ENCODE assay signal across 8 mouse cellular contexts in genomic region chr2:33821677-33822607, GRCm38 (mm10).
A peak's percentile ranks its signal among the peaks of the same experiment; 100 is the strongest.
DNase-seq lines count a peak whose midpoint lies in the region; ATAC-seq and TF ChIP-seq lines count a peak whose summit lies in the region.

No protein-coding gene starts in this region.

- no peak overlapping the region for H3K27ac ChIP-seq in bone marrow, adult 2 months (ENCODE audit: control insufficient read depth, insufficient read depth, low read depth, low read length, poor library complexity)
- H3K27ac ChIP-seq in embryonic facial prominence, embryonic 15.5 days (replicated peaks), result no peak overlapping the region
- no peak overlapping the region for H3K27ac ChIP-seq in heart, embryonic 14.5 days (replicated peaks in 1 of 2; ENCODE audit: control insufficient read depth in 1 of 2, insufficient read depth in 1 of 2, low read depth in 2 of 2, low read length in 2 of 2)
- H3K27ac ChIP-seq in kidney, postnatal 0 days, result no peak overlapping the region
- H3K27ac ChIP-seq in liver, adult 2 months (replicated peaks; ENCODE audit: insufficient read depth, low read depth, low read length), result no peak overlapping the region

- no peak overlapping the region for H3ac ChIP-seq in C2C12 (ENCODE audit: control insufficient read depth, insufficient read length, low read depth)

- no peaks in the 10 kb centered on the region for H3K9me3 ChIP-seq in embryonic facial prominence, embryonic 15.5 days (replicated peaks)
- no peaks in the 10 kb centered on the region for H3K9me3 ChIP-seq in heart, embryonic 14.5 days (ENCODE audit: control insufficient read depth, low read length)
- no peaks in the 10 kb centered on the region for H3K9me3 ChIP-seq in kidney, postnatal 0 days (replicated peaks; ENCODE audit: low read length)

- DNase-seq in kidney, postnatal 0 days (ENCODE audit: low spot score), result peak; percentile 92
- DNase-seq in liver, adult 2 months (ENCODE audit: extremely low read depth, low read depth, low spot score), result peak; percentile 19
- DNase-seq in naive thymus-derived CD4-positive, alpha-beta T cell, adult 2 months (ENCODE audit: low read depth), result peak; percentile 86
- DNase-seq in spleen, postnatal 4 days (ENCODE audit: low spot score in 2 of 2), result peak; percentile 88 to 96

- no peaks in the 10 kb centered on the region for H3K79me3 ChIP-seq in C2C12 (ENCODE audit: low read depth)

- H3K36me3 ChIP-seq in C2C12 (ENCODE audit: control insufficient read depth, insufficient read depth), result peaks cover 21% of the 10 kb centered on the region
- peaks cover 53% of the 10 kb centered on the region for H3K36me3 ChIP-seq in embryonic facial prominence, embryonic 15.5 days
- H3K36me3 ChIP-seq in heart, embryonic 14.5 days (ENCODE audit: control insufficient read depth, insufficient read depth, low read length), result peaks cover 27% of the 10 kb centered on the region
- H3K36me3 ChIP-seq in kidney, postnatal 0 days (ENCODE audit: insufficient read depth, low read length), result peaks cover 38% of the 10 kb centered on the region; the same call in 1 of the 2 replicates
- H3K36me3 ChIP-seq in liver, adult 2 months (ENCODE audit: control insufficient read depth, insufficient read depth, low read length), result no peaks in the 10 kb centered on the region

- H3K79me2 ChIP-seq in C2C12 (ENCODE audit: control insufficient read depth, insufficient read depth), result no peaks in the 10 kb centered on the region
- H3K79me2 ChIP-seq in liver, adult 2 months (ENCODE audit: control insufficient read depth, insufficient read depth, low read length), result no peaks in the 10 kb centered on the region

- no peaks in the 10 kb centered on the region for H3K27me3 ChIP-seq in C2C12 (ENCODE audit: control insufficient read depth, insufficient read depth, insufficient read length)
- H3K27me3 ChIP-seq in embryonic facial prominence, embryonic 15.5 days, result no peaks in the 10 kb centered on the region
- H3K27me3 ChIP-seq in heart, embryonic 14.5 days (ENCODE audit: control insufficient read depth, insufficient read depth, low read length), result 0 out of 2 replicates have a peak, but pooled peaks cover 3% of the 10 kb centered on the region
- H3K27me3 ChIP-seq in kidney, postnatal 0 days (ENCODE audit: insufficient read depth, low read length), result no peaks in the 10 kb centered on the region
- no peaks in the 10 kb centered on the region for H3K27me3 ChIP-seq in liver, adult 2 months (ENCODE audit: control insufficient read depth, insufficient read depth, low read length)

- TF ChIP-seq CTCF in C2C12 (IDR thresholded peaks at IDR 0.05; ENCODE audit: control insufficient read depth, insufficient read depth, insufficient read length), result peak; percentile 95
- TF ChIP-seq CTCF in bone marrow, adult 2 months (IDR thresholded peaks at IDR 0.05; ENCODE audit: control insufficient read depth, insufficient read depth, low read length), result peak; percentile 100
- peak; percentile 100 for TF ChIP-seq CTCF in kidney, postnatal 0 days (IDR thresholded peaks at IDR 0.05; ENCODE audit: low read depth)
- peak; percentile 99 for TF ChIP-seq CTCF in liver, adult 2 months (IDR thresholded peaks at IDR 0.05; ENCODE audit: low read depth, low read length)

- TF ChIP-seq POLR2A in bone marrow, adult 2 months (IDR thresholded peaks at IDR 0.05; ENCODE audit: borderline replicate concordance, control insufficient read depth, low read depth, low read length), result no peak
- TF ChIP-seq POLR2A in liver, adult 2 months (IDR thresholded peaks at IDR 0.05; ENCODE audit: extremely low read depth, insufficient read depth, low read length), result no peak

- H3K4me3 ChIP-seq in C2C12 (ENCODE audit: insufficient read depth, poor library complexity, severe bottlenecking), result no peak overlapping the region
- no peak overlapping the region for H3K4me3 ChIP-seq in bone marrow, adult 2 months (replicated peaks; ENCODE audit: control insufficient read depth, low read depth, low read length)
- no peak overlapping the region for H3K4me3 ChIP-seq in embryonic facial prominence, embryonic 15.5 days (replicated peaks)
- H3K4me3 ChIP-seq in heart, embryonic 14.5 days (ENCODE audit: control insufficient read depth in 1 of 2, insufficient read depth in 1 of 2, low read depth in 1 of 2, low read length in 2 of 2), result no peak overlapping the region
- no peak overlapping the region for H3K4me3 ChIP-seq in kidney, postnatal 0 days (replicated peaks; ENCODE audit: low read depth, low read length)
- no peak overlapping the region for H3K4me3 ChIP-seq in liver, adult 2 months (ENCODE audit: insufficient read depth, low read depth, low read length)

- H3K4me1 ChIP-seq in bone marrow, adult 2 months (ENCODE audit: control insufficient read depth, insufficient read depth, low read length), result no peaks in the 10 kb centered on the region
- H3K4me1 ChIP-seq in embryonic facial prominence, embryonic 15.5 days, result peaks cover 6% of the 10 kb centered on the region; the same call in 1 of the 2 replicates
- no peaks in the 10 kb centered on the region for H3K4me1 ChIP-seq in heart, embryonic 14.5 days (ENCODE audit: control insufficient read depth in 2 of 2, insufficient read depth in 2 of 2, low read length in 2 of 2)
- H3K4me1 ChIP-seq in kidney, postnatal 0 days (replicated peaks; ENCODE audit: insufficient read depth, low read length), result no peaks in the 10 kb centered on the region
- H3K4me1 ChIP-seq in liver, adult 2 months (ENCODE audit: control insufficient read depth, insufficient read depth, low read length), result no peaks in the 10 kb centered on the region

- H3K9ac ChIP-seq in embryonic facial prominence, embryonic 15.5 days, result no peak overlapping the region
- no peak overlapping the region for H3K9ac ChIP-seq in heart, embryonic 14.5 days (ENCODE audit: low read length)
- H3K9ac ChIP-seq in kidney, postnatal 0 days (ENCODE audit: low read depth, low read length), result no peak overlapping the region
- H3K9ac ChIP-seq in liver, adult 2 months (ENCODE audit: low read depth, low read length), result no peak overlapping the region

- H3K4me2 ChIP-seq in embryonic facial prominence, embryonic 15.5 days (replicated peaks), result no peak overlapping the region
- no peak overlapping the region for H3K4me2 ChIP-seq in heart, embryonic 14.5 days (ENCODE audit: low read length)
- H3K4me2 ChIP-seq in kidney, postnatal 0 days (ENCODE audit: low read length), result no peak overlapping the region

- ATAC-seq in embryonic facial prominence, embryonic 15.5 days (ENCODE audit: insufficient number of reproducible peaks, low FRiP score, low TSS enrichment, low read depth), result peak; percentile 56; the same call in 1 of the 2 replicates
- ATAC-seq in heart, embryonic 14.5 days (ENCODE audit: insufficient number of reproducible peaks, insufficient read depth, low FRiP score, low read depth), result peak; percentile 53; the same call in 1 of the 2 replicates
- peak; percentile 65; the same call in 1 of the 2 replicates for ATAC-seq in kidney, postnatal 0 days (replicated peaks; ENCODE audit: low FRiP score, low read depth)

- WGBS in bone marrow, adult 2 months, result 33% methylated on average over 13 of the region's 13 CpGs
- WGBS in embryonic facial prominence, embryonic 15.5 days, result 25% methylated on average over 13 of the region's 13 CpGs
- WGBS in heart, embryonic 14.5 days, result 32% methylated on average over 13 of the region's 13 CpGs
- 30% methylated on average over 13 of the region's 13 CpGs for WGBS in kidney, postnatal 0 days
- 54% methylated on average over 13 of the region's 13 CpGs for WGBS in liver, adult 2 months

TF ChIP-seq in C2C12, 6 proteins besides CTCF, POLR2A, EP300 and RAD21:
- TF ChIP-seq MYOD1 (IDR thresholded peaks at IDR 0.05; ENCODE audit: control insufficient read depth, insufficient read length, low read depth), result no peak
- TF ChIP-seq MAX (IDR thresholded peaks at IDR 0.05), result no peak
- no peak for TF ChIP-seq CEBPB (IDR thresholded peaks at IDR 0.05; ENCODE audit: low read depth)
- TF ChIP-seq FOSL1 (IDR thresholded peaks at IDR 0.05; ENCODE audit: insufficient read depth, low read length, poor library complexity, severe bottlenecking), result no peak
- TF ChIP-seq USF1 (IDR thresholded peaks at IDR 0.05; ENCODE audit: low read depth), result no peak
- no peak for TF ChIP-seq MYOG (IDR thresholded peaks at IDR 0.05; ENCODE audit: control insufficient read depth, extremely low read depth, insufficient read length)

Comparison
In these comparisons a context has a peak if more than half of its experiments do, and no peak if none do; other contexts are left out.
1. DNase-seq: peak in every context shown above with its lines; median percentile 92 in kidney, postnatal 0 days; 92 in spleen, postnatal 4 days; 86 in naive thymus-derived CD4-positive, alpha-beta T cell, adult 2 months; 19 in liver, adult 2 months.